Mouse (Mus musculus): Measurements from ENCODE around the gene Pnn.

GRCm38 (mm10) chr12:59053976-59054375 is 12.7 kb upstream of the Pnn start:
- TF ChIP-seq POLR2A (IDR thresholded peaks at IDR 0.05; ENCODE audit: insufficient read length, low read depth), result no peak
- TF ChIP-seq TCF12 (IDR thresholded peaks at IDR 0.05; ENCODE audit: insufficient read depth, poor library complexity, severe bottlenecking), result no peak
- no peak for TF ChIP-seq USF1 (IDR thresholded peaks at IDR 0.05; ENCODE audit: low read depth)
- no peak for TF ChIP-seq MAX (IDR thresholded peaks at IDR 0.05; ENCODE audit: low read depth)
- TF ChIP-seq TCF3 (IDR thresholded peaks at IDR 0.05; ENCODE audit: insufficient read length, low read depth), result no peak
- TF ChIP-seq E2F4 (IDR thresholded peaks at IDR 0.05; ENCODE audit: insufficient read depth), result no peak
- TF ChIP-seq CEBPB (IDR thresholded peaks at IDR 0.05; ENCODE audit: insufficient read depth, poor library complexity, severe bottlenecking), result no peak
- no peak for TF ChIP-seq POLR2AphosphoS2 (IDR thresholded peaks at IDR 0.05; ENCODE audit: insufficient read length, low read depth)
- no peak for TF ChIP-seq MYOG (IDR thresholded peaks at IDR 0.05; ENCODE audit: control insufficient read depth in 1 of 3, insufficient read depth in 1 of 3, insufficient read length in 2 of 3, low read depth in 2 of 3)
- TF ChIP-seq REST (IDR thresholded peaks at IDR 0.05; ENCODE audit: insufficient read depth, insufficient read length), result no peak

Data from myocyte (in vitro differentiated cells).